Mouse (Mus musculus) kidney, embryonic 16.5 days (tissue): ENCODE data around the gene Apoh. TPM values are rescaled to one million over a fixed set of nuclear protein-coding genes. Genes with fewer than 3 reads are reported as not detected.

Experiments used
- polyA plus RNA-seq: library from polyadenylated mRNA; unstranded; fragments of >200 nt; fragmentation: Nextera tagmentation; extraction: Ambion mirVana; gene quantifications from 2 replicates; pipeline ENCODE4 v1.2.1, GENCODE M21; 2015

Gene Apoh
- polyA plus RNA-seq, 1 experiment from 2014 or later, result 2.4 TPM

Other genes with a start within 250 kb of the Apoh start
- 7.0 and 9.7 TPM in 2 replicates for gene Prkca, start 574 bp downstream of the Apoh start, polyA plus RNA-seq
- gene Cep112, start 81.8 kb downstream of the Apoh start, polyA plus RNA-seq, result 10.0 and 10.4 TPM in 2 replicates